Mouse (Mus musculus) MEL (cell line): ENCODE measurements at regions not wholly inside any gene's neighbourhood (a gene's known extent, or its start where the extent isn't known, plus 50 kb on each side); places are given as distances from the start of the nearest gene placed in this dataset.
A peak's percentile ranks its signal among the peaks of the same experiment; 100 is the strongest.

Experiments
- DNase-seq: peaks from one replicate; pipeline ENCODE4 v3.0.0; 2011; ENCODE audit warnings: low read depth, low spot score
- H3K27ac ChIP-seq: 2 replicates; pipeline ENCODE4 v1.5.1; 2012; ENCODE audit warnings: low read depth, mild to moderate bottlenecking, control low read depth, low read length, moderate library complexity; ENCODE audit not compliant: control insufficient read depth
- H3K27me3 ChIP-seq, 2 experiments: fragments of 150-350 bp in 1 of 2; sonication (generic) in 1 of 2; 2 replicates each; pipeline ENCODE4 v1.6.1; 2012; ENCODE audit warnings: low read length in 2 of 2, mild to moderate bottlenecking in 2 of 2, improper control_type of control experiment in 1 of 2, moderate library complexity in 1 of 2; ENCODE audit not compliant: insufficient read depth in 2 of 2, control insufficient read depth in 1 of 2
- H3K36me3 ChIP-seq, 2 experiments: 2 replicates each; pipeline ENCODE4 v1.6.1; 2012 to 2014; ENCODE audit warnings: low read length in 2 of 2, improper control_type of control experiment in 1 of 2, inconsistent platforms in 1 of 2, mild to moderate bottlenecking in 1 of 2; ENCODE audit not compliant: insufficient read depth in 2 of 2, control insufficient read depth in 1 of 2
- H3K4me1 ChIP-seq, 2 experiments: fragments of 150-350 bp in 1 of 2; sonication (generic) in 1 of 2; 2 replicates each; pipeline ENCODE4 v1.6.1; 2012; ENCODE audit warnings: low read length in 2 of 2, improper control_type of control experiment in 1 of 2, mild to moderate bottlenecking in 1 of 2; ENCODE audit not compliant: insufficient read depth in 2 of 2, control insufficient read depth in 1 of 2
- H3K4me3 ChIP-seq, 2 experiments: fragments of 150-350 bp in 1 of 2; sonication (generic) in 1 of 2; 2 replicates each; pipeline ENCODE4 v1.5.1; 2012; ENCODE audit warnings: low read depth in 2 of 2, low read length in 2 of 2, mild to moderate bottlenecking in 2 of 2, moderate library complexity in 2 of 2, control low read depth in 1 of 2, improper control_type of control experiment in 1 of 2; ENCODE audit not compliant: control insufficient read depth in 1 of 2, insufficient read depth in 1 of 2
- H3K79me2 ChIP-seq: 2 replicates; pipeline ENCODE4 v1.6.1; 2012; ENCODE audit warnings: mild to moderate bottlenecking, low read length, moderate library complexity; ENCODE audit not compliant: control insufficient read depth, poor library complexity, insufficient read depth
- H3K9ac ChIP-seq: 2 replicates; pipeline ENCODE4 v1.6.1; 2012; ENCODE audit warnings: low read depth, mild to moderate bottlenecking, control low read depth, low read length, moderate library complexity; ENCODE audit not compliant: control insufficient read depth, poor library complexity, severe bottlenecking
- H3K9me3 ChIP-seq: fragments of 150-350 bp; sonication (generic); replicated peaks from 2 replicates; pipeline ENCODE4 v1.6.1; 2012; ENCODE audit warnings: mild to moderate bottlenecking, low read length, improper control_type of control experiment, moderate library complexity; ENCODE audit not compliant: insufficient read depth
- BHLHE40 ChIP-seq: IDR thresholded peaks from 2 replicates; pipeline ENCODE4 v1.6.1; 2012; ENCODE audit warnings: low read depth, mild to moderate bottlenecking, inconsistent platforms, low read length, improper control_type of control experiment, borderline replicate concordance
- CHD1 ChIP-seq: IDR thresholded peaks from 2 replicates; pipeline ENCODE4 v1.6.1; 2012; ENCODE audit warnings: low read depth, mild to moderate bottlenecking, inconsistent platforms, low read length, improper control_type of control experiment
- CTCF ChIP-seq, 3 experiments: IDR thresholded peaks in 2 of 3; conservative IDR thresholded peaks in 1 of 3; 2 replicates each; pipeline ENCODE4 v1.5.1; 2011 to 2012; ENCODE audit warnings: low read length in 3 of 3, low read depth in 2 of 3, mild to moderate bottlenecking in 2 of 3, improper control_type of control experiment in 1 of 3, inconsistent platforms in 1 of 3, mixed read lengths in 1 of 3, moderate library complexity in 1 of 3; ENCODE audit not compliant: control insufficient read depth in 1 of 3, insufficient read depth in 1 of 3, poor library complexity in 1 of 3, severe bottlenecking in 1 of 3
- ELF1 ChIP-seq: IDR thresholded peaks from 2 replicates; pipeline ENCODE4 v1.6.1; 2014; ENCODE audit warnings: low read depth, mild to moderate bottlenecking, inconsistent platforms, low read length, improper control_type of control experiment, moderate library complexity
- EP300 ChIP-seq, 2 experiments: IDR thresholded peaks; 2 replicates each; pipeline ENCODE4 v1.6.1; 2011; ENCODE audit warnings: improper control_type of control experiment in 2 of 2, low read length in 2 of 2, low read depth in 1 of 2, mild to moderate bottlenecking in 1 of 2
- ETS1 ChIP-seq: IDR thresholded peaks from 2 replicates; pipeline ENCODE4 v1.6.1; 2012; ENCODE audit warnings: low read depth, mild to moderate bottlenecking, inconsistent platforms, low read length, improper control_type of control experiment, moderate library complexity
- GABPA ChIP-seq: IDR thresholded peaks from 2 replicates; pipeline ENCODE4 v1.6.1; 2012; ENCODE audit warnings: low read depth, mild to moderate bottlenecking, inconsistent platforms, low read length, improper control_type of control experiment, moderate library complexity
- GATA1 ChIP-seq: IDR thresholded peaks from 2 replicates; pipeline ENCODE4 v1.6.1; 2011; ENCODE audit warnings: low read depth, low read length, improper control_type of control experiment
- HCFC1 ChIP-seq: IDR thresholded peaks from 2 replicates; pipeline ENCODE4 v1.6.1; 2012; ENCODE audit warnings: low read depth, mild to moderate bottlenecking, inconsistent platforms, low read length, improper control_type of control experiment, moderate library complexity
- KAT2A ChIP-seq: conservative IDR thresholded peaks from 2 replicates; pipeline ENCODE4 v1.6.1; 2012; ENCODE audit warnings: low read depth, low read length, improper control_type of control experiment, inconsistent platforms
- MAFK ChIP-seq: IDR thresholded peaks from 2 replicates; pipeline ENCODE4 v1.6.1; 2011; ENCODE audit warnings: low read depth, mild to moderate bottlenecking, low read length, improper control_type of control experiment, borderline replicate concordance
- MAZ ChIP-seq: IDR thresholded peaks from 2 replicates; pipeline ENCODE4 v1.6.1; 2012; ENCODE audit warnings: low read depth, mild to moderate bottlenecking, inconsistent platforms, low read length, improper control_type of control experiment
- MXI1 ChIP-seq: IDR thresholded peaks from 2 replicates; pipeline ENCODE4 v1.6.1; 2011; ENCODE audit warnings: mild to moderate bottlenecking, low read depth, low read length, improper control_type of control experiment
- NELFE ChIP-seq: IDR thresholded peaks from 2 replicates; pipeline ENCODE4 v1.6.1; 2011; ENCODE audit warnings: low read depth, low read length, improper control_type of control experiment
- POLR2A ChIP-seq, 2 experiments: IDR thresholded peaks; 2 replicates each; pipeline ENCODE4 v1.6.1; 2011 to 2012; ENCODE audit warnings: low read length in 2 of 2, mild to moderate bottlenecking in 2 of 2, control low read depth in 1 of 2, improper control_type of control experiment in 1 of 2, low read depth in 1 of 2, moderate library complexity in 1 of 2; ENCODE audit not compliant: control insufficient read depth in 1 of 2, insufficient read depth in 1 of 2, poor library complexity in 1 of 2
- RAD21 ChIP-seq: IDR thresholded peaks from 2 replicates; pipeline ENCODE4 v1.6.1; 2011; ENCODE audit warnings: mild to moderate bottlenecking, low read depth, low read length, improper control_type of control experiment
- SMC3 ChIP-seq: IDR thresholded peaks from 2 replicates; pipeline ENCODE4 v1.6.1; 2011; ENCODE audit warnings: low read depth, low read length, improper control_type of control experiment
- TCF12 ChIP-seq: IDR thresholded peaks from 2 replicates; pipeline ENCODE4 v1.6.1; 2014; ENCODE audit warnings: low read depth, mild to moderate bottlenecking, inconsistent platforms, low read length, improper control_type of control experiment, moderate library complexity
- ZC3H11A ChIP-seq: IDR thresholded peaks from 2 replicates; pipeline ENCODE4 v1.6.1; 2012; ENCODE audit warnings: low read depth, mild to moderate bottlenecking, inconsistent platforms, low read length, improper control_type of control experiment
- ZKSCAN1 ChIP-seq: IDR thresholded peaks from 2 replicates; pipeline ENCODE4 v1.6.1; 2012; ENCODE audit warnings: low read depth, mild to moderate bottlenecking, inconsistent platforms, low read length, improper control_type of control experiment, moderate library complexity
- ZNF384 ChIP-seq: IDR thresholded peaks from 2 replicates; pipeline ENCODE4 v1.6.1; 2012; ENCODE audit warnings: low read depth, mild to moderate bottlenecking, inconsistent platforms, low read length, improper control_type of control experiment

DNA sequence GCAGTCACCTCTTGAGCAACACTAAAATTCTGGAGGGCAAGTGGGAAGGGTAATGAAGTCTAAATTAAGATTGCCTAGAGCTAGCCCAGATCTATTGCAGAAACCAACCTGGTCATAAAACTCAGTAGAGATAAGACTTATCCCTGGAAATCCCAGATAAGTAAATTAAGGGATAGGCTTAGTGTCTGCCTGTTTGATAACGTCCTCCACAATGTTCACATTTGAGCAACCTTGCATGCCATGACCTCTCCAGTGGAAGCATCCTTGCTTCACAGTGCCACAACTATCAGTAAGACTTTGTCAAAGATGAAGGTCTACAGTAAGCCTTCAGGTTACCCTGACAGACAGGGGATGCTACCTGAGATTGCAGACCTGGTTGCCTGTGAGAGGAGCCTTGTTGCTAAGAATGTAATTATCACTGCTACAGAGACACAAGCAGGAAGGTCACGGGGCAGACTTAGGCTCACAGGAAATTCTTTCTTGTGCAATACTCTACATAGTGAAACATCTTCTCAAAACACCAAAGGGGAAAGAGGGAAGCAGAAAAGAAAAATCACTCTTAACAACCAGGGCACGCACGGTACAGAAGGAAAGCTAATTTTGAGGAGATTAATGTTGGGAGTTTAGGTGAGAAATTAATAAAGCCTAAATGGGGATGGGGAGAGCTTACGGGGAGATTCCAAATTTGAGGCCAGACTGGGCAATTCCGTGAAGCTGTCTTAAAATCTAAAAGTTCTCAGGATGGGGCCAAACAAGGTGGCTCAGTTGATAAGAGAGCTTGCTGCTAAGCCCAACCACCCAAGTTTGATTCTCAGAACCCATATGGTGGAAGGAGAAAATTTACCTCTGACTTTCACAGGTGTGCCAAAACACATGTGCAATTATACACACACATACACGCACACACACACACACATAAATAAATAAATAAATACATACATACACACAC is 56.9 kb upstream of the Prdm9 start:
- no peak for TF ChIP-seq GABPA
- no peak for TF ChIP-seq MAFK
- no peak for TF ChIP-seq POLR2A (IDR thresholded peaks at IDR 0.05; ENCODE audit: control insufficient read depth in 1 of 2, insufficient read depth in 1 of 2, low read depth in 1 of 2, low read length in 2 of 2, poor library complexity in 1 of 2)
- no peak for TF ChIP-seq ELF1
- no peak for TF ChIP-seq ZKSCAN1
- TF ChIP-seq HCFC1 = no peak
- no peak for TF ChIP-seq EP300 (IDR thresholded peaks at IDR 0.05; ENCODE audit: low read depth in 1 of 2, low read length in 2 of 2)
- TF ChIP-seq NELFE = no peak
- TF ChIP-seq MXI1 = no peak
- TF ChIP-seq KAT2A = no peak
- no peak for TF ChIP-seq GATA1
- no peak for TF ChIP-seq ZNF384
- TF ChIP-seq MAZ = no peak
- TF ChIP-seq BHLHE40 = no peak
- no peak for TF ChIP-seq CHD1
- TF ChIP-seq TCF12 = no peak
- no peak for TF ChIP-seq CTCF (IDR thresholded peaks at IDR 0.05 in 2 of 3, conservative IDR thresholded peaks at IDR 0.05 in 1 of 3; ENCODE audit: control insufficient read depth in 1 of 3, insufficient read depth in 1 of 3, low read depth in 2 of 3, low read length in 3 of 3, poor library complexity in 1 of 3, severe bottlenecking in 1 of 3)
- no peak for TF ChIP-seq ETS1
- H3K27ac ChIP-seq = no peak overlapping the region

GRCm38 (mm10) chr17:15622913-15623312 is 58.8 kb upstream of the Prdm9 start:
- H3K27me3 ChIP-seq = no peaks in the 10 kb centered on the region; a peak in 1 of 4 replicates
- H3K79me2 ChIP-seq = no peaks in the 10 kb centered on the region
- H3K9ac ChIP-seq = no peak overlapping the region
- peaks cover 0 to 2% of the 10 kb centered on the region in 2 experiments; a peak in 1 of 4 replicates for H3K36me3 ChIP-seq
- no peak for TF ChIP-seq NELFE
- peak in 2 of 3 experiments; percentile 15 to 45; a peak in 2 of 6 replicates for TF ChIP-seq CTCF (IDR thresholded peaks at IDR 0.05 in 2 of 3, conservative IDR thresholded peaks at IDR 0.05 in 1 of 3; ENCODE audit: control insufficient read depth in 1 of 3, insufficient read depth in 1 of 3, low read depth in 2 of 3, low read length in 3 of 3, poor library complexity in 1 of 3, severe bottlenecking in 1 of 3)
- TF ChIP-seq RAD21 = peak; percentile 53
- no peak for TF ChIP-seq MAZ
- TF ChIP-seq ZC3H11A = peak; percentile 37
- TF ChIP-seq KAT2A = no peak
- TF ChIP-seq SMC3 = peak; percentile 44
- TF ChIP-seq EP300 (IDR thresholded peaks at IDR 0.05; ENCODE audit: low read depth in 1 of 2, low read length in 2 of 2) = no peak
- no peak for TF ChIP-seq GABPA
- peak; percentile 23 for DNase-seq
- no peaks in the 10 kb centered on the region for H3K4me1 ChIP-seq
- H3K27ac ChIP-seq = no peak overlapping the region
- no peaks in the 10 kb centered on the region for H3K9me3 ChIP-seq
- H3K4me3 ChIP-seq = no peak overlapping the region

More for the DNA sequence above, 56.9 kb upstream of the Prdm9 start:
- no peaks in the 10 kb centered on the region for H3K9me3 ChIP-seq
- no peaks in the 10 kb centered on the region for H3K79me2 ChIP-seq
- no peak overlapping the region for H3K9ac ChIP-seq
- no peaks in the 10 kb centered on the region; a peak in 1 of 4 replicates for H3K27me3 ChIP-seq
- H3K4me1 ChIP-seq = no peaks in the 10 kb centered on the region
- no peak overlapping the region for H3K4me3 ChIP-seq
- H3K36me3 ChIP-seq = peaks cover 0 to 2% of the 10 kb centered on the region in 2 experiments; a peak in 1 of 4 replicates
- DNase-seq = peak; percentile 8
